Mouse (Mus musculus): ENCODE data around the gene Kcnh2.

Gene Kcnh2

GRCm38 (mm10) chr5:24378700-24379099, 27.3 kb upstream of the Kcnh2 start:
- DNase-seq (ENCODE audit: low spot score in 2 of 2): no peak

DNA sequence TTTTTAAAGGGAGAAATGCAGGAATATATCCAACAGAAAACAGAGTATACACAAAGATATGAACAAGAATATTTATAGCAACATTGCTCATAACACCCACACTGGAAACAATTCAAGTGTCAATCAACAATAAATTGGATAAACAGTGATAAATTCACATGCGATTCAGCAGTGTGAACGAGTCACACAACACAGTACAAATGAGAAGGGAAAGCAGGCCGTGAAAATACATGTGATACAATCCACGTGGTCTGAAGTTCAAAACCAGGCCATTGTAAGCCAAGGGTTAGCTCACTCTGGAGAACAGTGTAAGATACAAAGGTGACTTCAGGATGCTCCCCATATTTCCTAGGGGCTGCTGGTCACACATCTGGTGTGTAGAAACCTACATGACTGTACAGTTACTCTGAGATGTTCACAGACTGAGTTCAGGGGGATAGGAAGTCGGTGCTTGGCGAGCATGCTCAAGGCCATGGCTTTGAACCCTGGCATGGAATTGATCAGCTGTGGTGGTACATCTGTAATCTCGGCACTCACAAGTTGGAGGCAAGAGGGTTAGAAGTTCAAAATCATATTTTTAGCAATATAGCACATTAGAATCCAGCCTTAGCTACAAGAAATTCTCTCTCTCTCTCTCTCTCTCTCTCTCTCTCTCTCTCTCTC, 23.4 kb upstream of the Kcnh2 start:
- DNase-seq (ENCODE audit: low spot score in 2 of 2): no peak

DNA sequence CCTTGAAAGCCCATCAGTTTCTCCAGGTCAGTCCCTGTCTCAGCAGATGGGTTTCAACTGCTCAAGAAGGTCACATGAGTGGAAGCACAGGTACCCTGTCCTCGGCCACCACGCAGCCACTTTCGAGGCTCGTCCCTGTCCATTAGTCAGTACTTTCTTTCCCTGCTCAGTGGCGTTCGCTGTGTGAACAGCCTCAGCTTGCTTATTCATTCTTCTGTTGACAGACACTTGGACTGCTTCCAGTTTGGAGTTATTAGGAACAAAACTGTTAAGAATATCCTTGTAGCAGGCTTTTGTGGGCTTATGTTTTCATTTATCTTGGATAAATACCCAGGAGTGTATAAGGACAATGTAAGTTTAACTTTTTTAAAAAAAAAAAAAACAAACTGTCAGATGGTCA, 22.8 kb upstream of the Kcnh2 start:
- no peak for DNase-seq (ENCODE audit: low spot score in 2 of 2)

GRCm38 (mm10) chr5:24373807-24374206, 22.4 kb upstream of the Kcnh2 start:
- no peak for DNase-seq (ENCODE audit: low spot score in 2 of 2)

DNA sequence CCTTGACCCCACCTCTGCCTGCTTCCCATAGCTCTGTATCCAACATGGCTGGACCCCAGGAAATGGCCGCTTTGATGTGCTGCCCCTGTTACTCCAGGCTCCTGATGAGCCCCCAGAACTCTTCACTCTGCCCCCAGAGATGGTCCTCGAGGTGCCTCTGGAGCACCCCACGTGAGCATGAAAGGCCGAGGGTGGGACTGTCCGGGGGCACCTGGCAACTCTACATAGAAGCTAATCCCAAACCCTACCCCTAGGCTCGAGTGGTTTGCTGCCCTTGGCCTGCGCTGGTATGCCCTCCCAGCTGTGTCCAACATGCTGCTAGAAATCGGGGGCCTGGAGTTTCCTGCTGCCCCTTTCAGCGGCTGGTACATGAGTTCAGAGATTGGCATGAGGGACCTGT, 18.4 kb upstream of the Kcnh2 start:
- DNase-seq (ENCODE audit: low spot score in 2 of 2): no peak

DNA sequence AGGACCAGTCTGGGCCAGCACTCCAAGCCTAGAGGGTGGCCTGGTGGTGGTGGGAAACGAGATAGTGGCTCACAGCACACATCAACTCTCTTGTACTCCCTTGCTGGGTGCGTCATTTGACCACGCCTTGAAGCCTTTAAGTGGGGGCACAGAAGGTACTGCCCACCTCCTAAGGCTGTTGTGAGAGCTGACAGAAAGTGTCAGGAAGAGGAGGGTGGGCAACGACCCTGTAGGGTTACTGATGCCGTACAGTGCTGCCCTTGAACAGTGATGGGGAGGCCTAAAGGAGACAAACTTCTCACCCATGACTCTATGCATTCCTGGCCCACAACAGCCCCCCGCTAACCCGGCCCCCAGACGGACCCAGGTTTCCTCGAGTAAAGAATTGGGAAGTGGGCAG, 15.0 kb upstream of the Kcnh2 start:
- no peak for DNase-seq (ENCODE audit: low spot score in 2 of 2)

- DNase-seq (ENCODE audit: low spot score in 2 of 2): no peak
Measured at GRCm38 (mm10) chr5:24365528-24365927, 14.1 kb upstream of the Kcnh2 start.

DNA sequence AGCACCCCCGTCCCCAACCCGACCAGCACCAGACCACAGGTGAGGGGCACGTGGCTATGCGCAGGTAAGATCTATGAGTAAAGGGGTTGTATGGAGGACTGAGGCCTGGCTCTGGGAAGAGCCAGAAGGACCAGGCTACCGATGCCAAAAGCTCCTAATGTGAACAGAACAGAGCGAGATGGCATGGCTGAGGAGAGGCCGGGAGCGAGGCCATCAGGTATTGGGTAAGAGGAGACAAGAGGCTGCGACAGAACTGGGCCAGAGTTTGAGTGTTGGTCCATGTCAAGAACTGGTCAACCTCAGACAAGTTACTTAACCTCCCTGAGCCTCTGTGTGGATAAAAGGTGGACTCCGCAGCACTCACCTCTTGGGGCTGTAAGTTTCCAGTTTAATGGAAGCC, 13.6 kb upstream of the Kcnh2 start:
- no peak for DNase-seq (ENCODE audit: low spot score in 2 of 2)

DNA sequence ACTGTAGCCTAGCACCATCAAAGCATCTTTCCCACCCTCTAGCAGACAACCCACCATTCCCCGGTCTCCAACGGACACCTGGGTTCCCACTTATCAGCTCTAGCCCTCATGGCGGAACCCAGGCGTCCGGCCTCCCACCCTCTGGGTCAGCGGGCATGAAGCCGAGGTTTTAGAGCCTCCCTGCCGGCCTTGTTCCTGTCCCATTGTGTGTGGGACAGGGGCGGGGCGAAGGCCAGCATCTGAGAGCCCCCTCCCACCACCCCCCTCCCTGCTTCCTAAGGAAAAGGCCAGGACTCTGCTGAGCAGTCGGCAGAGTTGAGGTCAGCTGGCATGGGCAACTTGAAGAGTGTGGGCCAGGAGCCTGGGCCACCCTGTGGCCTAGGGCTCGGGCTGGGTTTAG, 13.1 kb upstream of the Kcnh2 start, which contains the start of gene Nos3:
Gene Nos3 (plus strand): TSS at position 303 of the 400 bp plus-strand sequence.
- no peak for DNase-seq (ENCODE audit: low spot score in 2 of 2)

DNA sequence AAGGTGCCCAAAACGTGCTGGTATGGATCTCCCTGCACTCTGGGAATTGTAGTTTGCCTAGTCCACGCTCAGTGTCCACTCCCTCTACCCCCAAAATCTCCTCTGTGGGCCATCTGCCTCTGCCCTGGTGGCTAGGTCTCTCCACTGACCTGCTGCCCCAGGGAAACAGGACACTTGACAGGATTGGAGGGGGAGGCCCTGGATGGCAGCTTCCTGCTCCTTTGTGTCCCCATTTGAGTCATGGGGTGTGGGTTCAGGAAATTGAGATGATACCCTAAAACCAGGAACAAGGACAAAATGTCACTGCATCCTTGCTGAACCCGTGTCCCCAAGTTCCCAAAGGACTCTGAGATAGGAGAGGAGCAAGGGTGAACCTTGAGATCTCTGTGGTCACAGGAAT, 12.7 kb upstream of the Kcnh2 start:
- no peak for DNase-seq (ENCODE audit: low spot score in 2 of 2)

GRCm38 (mm10) chr5:24363467-24363866, 12.1 kb upstream of the Kcnh2 start:
- no peak for DNase-seq (ENCODE audit: low spot score in 2 of 2)

GRCm38 (mm10) chr5:24360792-24361454, 9.5 kb upstream of the Kcnh2 start:
- peak; percentile 83 to 90 for DNase-seq (ENCODE audit: low spot score in 2 of 2)

DNA sequence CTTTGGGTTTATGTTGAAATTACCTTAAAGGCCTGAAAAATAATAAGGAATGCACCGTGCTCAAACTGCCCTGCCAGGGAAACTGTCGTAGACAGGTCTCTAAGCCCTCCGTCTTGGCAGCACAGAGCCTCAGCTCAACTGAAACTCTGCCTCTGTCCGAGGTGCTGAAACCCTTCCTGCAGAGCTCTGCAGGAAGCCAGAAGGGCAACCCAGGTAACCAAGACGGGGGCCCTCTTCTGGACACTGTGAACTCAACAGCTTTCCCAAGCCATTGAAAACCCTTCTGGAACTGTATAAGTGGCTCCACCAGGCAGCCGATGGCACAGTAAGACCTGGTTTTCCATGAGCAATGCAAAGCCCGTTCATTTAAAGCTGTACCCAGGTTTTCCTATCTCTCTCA, 6.1 kb upstream of the Kcnh2 start:
- DNase-seq (ENCODE audit: low spot score in 2 of 2): peak in 1 of 2 experiments; percentile 31

DNA sequence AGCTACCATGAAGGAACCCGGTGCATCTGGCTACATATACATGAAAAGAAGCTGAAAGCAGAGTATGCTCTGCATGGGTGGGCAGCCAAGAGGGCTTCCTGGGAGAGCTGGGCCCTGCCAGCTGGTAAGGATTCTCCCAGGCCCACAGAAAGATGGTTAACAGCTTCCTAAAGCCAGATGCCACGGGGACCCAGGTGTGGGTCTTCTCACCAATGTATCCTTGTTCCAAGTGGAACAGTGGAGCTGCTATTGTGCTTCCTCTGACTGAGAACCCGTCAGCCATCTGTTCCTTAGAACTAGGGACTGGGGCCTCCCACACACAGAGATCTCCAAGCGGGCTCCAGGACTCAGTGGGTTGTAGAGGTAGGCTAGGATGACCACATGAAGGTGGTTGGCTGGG, 5.4 kb upstream of the Kcnh2 start:
- DNase-seq (ENCODE audit: low spot score in 2 of 2): no peak

GRCm38 (mm10) chr5:24353327-24353726, 1.9 kb upstream of the Kcnh2 start:
- no peak for DNase-seq (ENCODE audit: low spot score in 2 of 2)

DNA sequence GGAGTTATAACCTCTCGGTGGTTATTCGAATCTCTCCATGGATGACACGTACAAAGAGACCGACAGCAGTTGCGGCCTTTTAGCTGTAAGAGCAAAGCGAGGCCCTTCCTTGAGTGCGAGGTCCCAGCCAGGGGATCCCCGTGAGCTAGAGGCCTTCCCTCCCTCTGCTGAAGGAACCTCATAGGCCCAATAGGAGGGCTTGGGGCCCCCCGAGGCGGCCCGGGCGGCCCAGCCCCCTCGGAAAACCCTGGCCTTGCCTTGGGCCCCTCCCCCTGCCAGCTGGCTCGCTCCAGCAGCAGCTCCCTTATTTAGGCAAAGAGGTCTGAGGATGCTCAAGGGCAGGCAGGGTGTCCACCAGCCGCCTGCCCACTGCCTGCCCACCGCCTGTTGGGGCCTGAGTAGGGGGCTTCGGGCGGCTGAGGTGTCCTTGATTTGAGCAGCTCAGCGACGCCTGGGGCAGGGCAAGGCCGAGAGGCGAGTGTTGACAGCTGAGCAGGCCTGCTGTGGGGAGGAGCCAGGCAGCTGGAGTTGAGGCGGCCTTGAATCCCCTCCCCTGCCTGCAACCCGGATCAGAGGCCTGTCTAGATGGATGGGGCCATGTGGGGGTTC, 951 bp upstream of the Kcnh2 start:
- no peak for DNase-seq (ENCODE audit: low spot score in 2 of 2)

DNA sequence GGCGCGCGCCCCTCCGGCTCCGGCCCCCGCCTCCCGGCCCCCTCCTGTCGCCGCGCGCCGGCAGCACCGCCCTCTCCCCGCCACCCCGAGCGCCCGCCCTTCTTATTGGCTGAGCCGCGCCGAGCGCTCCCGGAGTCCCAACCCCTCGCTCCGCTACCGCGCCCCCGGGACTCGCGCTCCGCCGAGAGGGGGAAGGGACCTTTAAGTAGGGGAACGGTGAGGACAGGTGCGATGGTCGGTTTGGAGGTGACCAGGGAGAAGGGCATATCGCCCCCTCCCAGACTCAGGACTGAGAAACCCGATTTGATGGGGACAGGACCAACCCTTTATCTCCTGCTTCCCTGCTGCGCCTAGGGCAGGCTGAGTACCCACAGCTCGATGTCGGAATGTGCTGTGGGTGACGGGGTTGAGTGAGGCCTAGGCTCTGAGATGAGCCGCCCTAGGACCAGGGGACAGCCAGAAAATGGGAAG, 332 bp upstream of the Kcnh2 start:
- DNase-seq (ENCODE audit: low spot score in 2 of 2): peak; percentile 79 to 84

DNA sequence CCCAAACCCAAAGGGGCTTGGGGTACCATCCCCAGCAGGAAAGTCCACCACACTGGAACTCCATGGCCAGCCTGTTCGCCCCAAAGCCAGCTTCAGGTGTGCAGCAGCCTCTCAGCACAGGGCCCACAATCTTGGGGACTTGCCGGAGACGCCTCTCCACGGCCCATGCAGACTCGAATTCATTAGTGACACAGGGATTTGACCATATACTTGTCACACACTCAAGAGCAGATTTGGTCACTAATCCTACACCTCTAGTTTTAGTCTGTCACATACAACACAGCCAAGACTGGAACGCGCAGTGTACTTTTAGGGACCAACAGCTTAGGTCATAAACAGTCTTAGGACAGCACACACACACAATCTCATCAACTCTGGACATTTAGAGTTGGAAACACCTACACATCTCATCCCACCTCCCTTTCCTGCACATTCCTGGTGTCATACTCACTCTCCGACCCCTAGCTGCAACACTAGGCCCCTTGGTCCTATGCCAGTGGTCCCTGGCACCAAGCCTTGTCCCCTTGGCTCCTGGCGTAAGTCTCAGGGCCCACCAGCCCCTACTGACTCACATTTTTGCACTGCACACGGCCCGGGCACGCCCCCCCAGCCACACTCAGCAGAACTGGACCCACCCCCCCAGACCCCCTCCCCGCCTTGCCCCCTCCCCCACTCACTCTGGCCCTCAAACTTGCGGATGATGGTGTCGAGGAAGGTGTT, 713 bp downstream of the Kcnh2 start:
- peak in 1 of 2 experiments; percentile 46 for DNase-seq (ENCODE audit: low spot score in 2 of 2)

- no peak for DNase-seq (ENCODE audit: low spot score in 2 of 2)
Measured at GRCm38 (mm10) chr5:24350073-24350472, 1.3 kb downstream of the Kcnh2 start.

DNA sequence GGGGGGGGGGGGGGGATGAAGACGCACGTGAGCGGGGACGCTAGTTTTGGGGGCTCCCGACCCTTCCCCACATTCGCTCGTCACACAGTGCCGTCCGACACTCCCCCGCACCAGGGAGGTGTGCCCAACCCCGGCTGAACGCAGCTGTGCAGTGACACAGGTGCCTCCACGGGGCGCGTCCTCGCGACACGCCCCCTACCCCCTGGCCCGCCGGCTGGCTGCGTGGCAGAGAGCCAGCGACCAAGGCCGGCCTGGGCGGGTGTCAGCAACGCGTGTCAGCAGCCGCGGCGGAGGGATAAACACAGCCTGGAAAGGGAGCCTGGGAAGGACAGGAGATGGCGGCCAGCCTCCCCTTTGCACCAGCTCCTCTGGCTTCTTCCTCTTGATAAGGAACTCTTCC, 2.9 kb downstream of the Kcnh2 start:
- DNase-seq (ENCODE audit: low spot score in 2 of 2): no peak

- DNase-seq (ENCODE audit: low spot score in 2 of 2): peak; percentile 35 to 42
Measured at GRCm38 (mm10) chr5:24348128-24348527, 3.3 kb downstream of the Kcnh2 start.

GRCm38 (mm10) chr5:24347186-24347875, 4.1 kb downstream of the Kcnh2 start:
- no peak for DNase-seq (ENCODE audit: low spot score in 2 of 2)
